Mouse (Mus musculus) left cerebral cortex, adult 2 months (tissue): ENCODE results near the gene Jmjd8. TPM values are rescaled to one million over a fixed set of nuclear protein-coding genes. Genes with fewer than 3 reads are reported as not detected.

ENCODE experiments used
- DNase-seq, 2 experiments: peaks; one replicate each; pipeline ENCODE4 v3.0.0; 2021 to 2022; ENCODE audit warnings: low spot score in 2 of 2, mixed read lengths in 1 of 2; ENCODE audit errors: extremely low spot score in 1 of 2
- H3K27ac ChIP-seq: fragments of 200-600 bp; 2 replicates; pipeline ENCODE4 v1.8.1; 2022
- H3K4me3 ChIP-seq: fragments of 200-600 bp; 2 replicates; pipeline ENCODE4 v1.8.1; 2022
- CTCF ChIP-seq: fragments of 200-600 bp; IDR thresholded peaks from 2 replicates; pipeline ENCODE4 v1.8.1; 2022; ENCODE audit warnings: antibody characterized with exemption, mild to moderate bottlenecking, moderate library complexity
- intact Hi-C: fragments of 180-260 bp; cut with DNase I; formaldehyde crosslinking; loops from one replicate; pipeline ENCODE4 v1.15.1; 2025
- total RNA-seq, 2 experiments: library from RNA; stranded (reverse); gene quantifications; 2 replicates each; pipeline ENCODE4 v1.2.3; 2021

The Jmjd8 gene
- total RNA-seq, 2 experiments from 2014 or later, result 55.1 to 55.6 TPM

DNA sequence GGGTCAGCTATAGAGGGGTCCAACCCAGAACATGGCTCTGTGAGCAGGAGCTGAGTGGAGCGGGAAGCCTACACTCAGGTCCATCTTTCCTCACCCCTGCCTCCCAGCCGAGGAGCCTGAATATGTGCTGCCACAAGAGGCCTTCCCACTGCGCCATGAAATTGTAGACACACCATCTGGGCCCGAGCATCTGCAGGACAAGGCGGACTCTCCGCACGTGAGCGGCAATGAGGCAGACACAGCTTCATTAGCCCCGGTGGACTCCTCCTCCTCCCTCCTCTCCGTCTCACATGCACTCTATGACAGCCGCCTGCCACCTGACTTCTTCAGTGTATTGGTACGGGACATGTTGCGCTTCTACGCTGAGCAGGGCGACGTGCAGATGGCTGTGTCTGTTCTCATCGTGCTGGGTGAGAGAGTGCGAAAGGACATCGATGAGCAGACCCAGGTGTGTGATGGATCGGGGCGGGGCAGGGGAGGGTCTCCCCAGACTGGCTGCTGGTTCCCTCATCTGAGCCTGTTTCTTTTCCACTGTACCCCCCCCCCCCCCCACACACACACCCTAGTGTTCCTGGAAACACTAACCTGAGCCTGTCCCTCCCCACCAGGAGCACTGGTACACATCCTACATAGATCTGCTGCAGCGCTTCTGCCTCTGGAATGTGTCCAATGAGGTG lies 983 bp upstream of the Jmjd8 start:
- no peak for DNase-seq
- H3K4me3 ChIP-seq, result no peak overlapping the region
- no peak for TF ChIP-seq CTCF
- intact Hi-C loops, result no loop called here
- H3K27ac ChIP-seq, result no peak overlapping the region

DNA sequence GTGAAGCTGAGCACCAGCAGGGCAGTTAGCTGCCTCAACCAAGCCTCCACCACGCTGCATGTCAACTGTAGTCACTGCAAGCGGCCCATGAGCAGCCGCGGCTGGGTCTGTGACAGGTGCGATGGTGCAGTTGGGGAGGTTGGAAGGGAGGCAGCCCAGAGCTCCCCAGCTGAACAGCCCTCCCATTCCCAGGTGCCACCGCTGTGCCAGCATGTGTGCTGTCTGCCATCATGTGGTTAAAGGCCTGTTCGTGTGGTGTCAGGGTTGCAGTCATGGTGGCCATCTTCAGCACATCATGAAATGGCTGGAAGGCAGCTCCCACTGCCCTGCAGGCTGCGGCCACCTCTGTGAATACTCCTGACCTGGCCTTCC lies 458 bp upstream of the Jmjd8 start:
- no peak for DNase-seq
- intact Hi-C loops, result no loop called here
- TF ChIP-seq CTCF, result no peak
- H3K27ac ChIP-seq, result peak overlapping the region; percentile 95
- H3K4me3 ChIP-seq, result peak overlapping the region; percentile 67

DNA sequence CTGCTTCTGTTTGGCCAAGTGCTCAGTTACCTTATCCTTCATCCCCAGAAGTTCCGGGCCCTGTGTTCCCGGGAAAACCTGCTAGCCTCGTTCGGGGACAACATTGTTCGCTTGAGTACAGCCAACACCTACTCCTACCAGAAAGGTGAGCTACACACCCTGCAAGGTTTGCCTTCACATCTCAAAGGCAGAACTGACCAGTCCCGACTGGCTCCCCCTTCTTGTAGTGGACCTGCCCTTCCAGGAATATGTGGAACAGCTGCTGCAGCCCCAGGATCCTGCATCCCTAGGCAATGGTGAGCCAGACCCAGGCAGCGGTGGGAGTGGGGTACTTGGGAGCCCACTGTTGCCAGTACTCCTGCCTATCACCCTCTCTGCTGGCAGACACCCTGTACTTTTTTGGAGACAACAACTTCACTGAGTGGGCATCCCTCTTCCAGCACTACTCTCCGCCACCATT lies 921 bp downstream of the Jmjd8 start:
- TF ChIP-seq CTCF, result no peak
- intact Hi-C loops, result no loop called here
- H3K27ac ChIP-seq, result peak overlapping the region; percentile 95
- peak overlapping the region; percentile 67 for H3K4me3 ChIP-seq
- no peak for DNase-seq

DNA sequence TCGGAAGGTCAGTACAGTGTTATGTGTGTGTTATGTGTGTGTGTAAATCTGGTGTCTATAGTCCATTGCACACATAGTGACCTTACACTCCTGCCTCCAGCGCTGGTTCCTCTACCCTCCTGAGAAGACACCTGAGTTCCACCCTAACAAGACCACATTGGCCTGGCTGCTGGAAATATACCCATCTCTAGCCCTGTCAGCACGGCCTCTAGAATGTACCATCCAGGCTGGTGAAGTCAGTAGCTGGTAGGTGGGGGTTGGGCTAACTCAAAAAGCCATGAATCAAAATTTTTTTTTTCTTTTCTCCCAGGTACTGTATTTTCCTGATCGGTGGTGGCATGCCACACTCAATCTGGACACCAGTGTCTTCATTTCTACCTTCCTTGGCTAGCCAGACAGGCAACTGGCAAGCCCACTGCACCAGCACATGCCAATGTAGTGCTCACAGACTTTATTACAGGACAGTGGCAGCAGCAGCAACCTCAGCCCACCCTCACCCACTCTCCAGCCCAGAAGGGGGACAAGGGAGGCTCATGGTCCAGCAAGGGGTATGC lies 1.6 kb downstream of the Jmjd8 start:
- TF ChIP-seq CTCF, result no peak
- Histone ChIP-seq H3K4me3 (peak overlapping the region; percentile 67; the same call in 1 of the 2 replicates), H3K27ac (no peak overlapping the region)
- no peak for DNase-seq
- intact Hi-C loops, result no loop called here

DNA sequence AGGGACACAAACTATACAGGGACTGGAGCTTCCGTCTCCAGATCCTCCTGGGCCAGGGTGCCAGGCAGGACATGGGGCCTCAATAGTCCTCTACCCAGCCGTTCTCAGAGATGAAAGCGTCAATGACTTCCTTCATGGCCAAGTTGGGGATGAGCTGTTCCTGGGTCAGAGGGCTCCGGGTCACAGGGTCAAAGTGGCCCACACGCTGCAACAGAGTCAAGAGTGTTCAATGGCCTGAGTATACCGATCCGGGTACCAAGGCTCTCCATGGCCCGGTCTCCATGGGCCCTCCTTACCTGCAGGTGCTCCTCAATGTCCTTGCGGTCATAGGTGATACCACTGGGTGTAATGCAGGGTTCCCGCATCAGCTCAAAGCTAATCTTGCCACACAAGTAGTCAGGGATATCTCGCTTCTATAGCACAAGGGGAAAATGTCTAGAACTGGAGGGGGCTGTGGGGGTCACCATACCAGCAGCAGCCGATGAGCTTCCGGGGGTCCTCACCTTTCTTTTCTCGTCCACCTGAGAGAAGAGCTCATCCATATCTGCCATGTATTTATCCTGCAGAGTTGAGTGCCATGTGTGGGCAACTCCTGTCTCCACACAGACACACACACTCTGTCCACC lies 2.3 kb downstream of the Jmjd8 start:
- no peak for DNase-seq
- Histone ChIP-seq H3K4me3 (peak overlapping the region; percentile 72; the same call in 1 of the 2 replicates), H3K27ac (no peak overlapping the region)
- intact Hi-C loops, result no loop called here
- TF ChIP-seq CTCF, result no peak

DNA sequence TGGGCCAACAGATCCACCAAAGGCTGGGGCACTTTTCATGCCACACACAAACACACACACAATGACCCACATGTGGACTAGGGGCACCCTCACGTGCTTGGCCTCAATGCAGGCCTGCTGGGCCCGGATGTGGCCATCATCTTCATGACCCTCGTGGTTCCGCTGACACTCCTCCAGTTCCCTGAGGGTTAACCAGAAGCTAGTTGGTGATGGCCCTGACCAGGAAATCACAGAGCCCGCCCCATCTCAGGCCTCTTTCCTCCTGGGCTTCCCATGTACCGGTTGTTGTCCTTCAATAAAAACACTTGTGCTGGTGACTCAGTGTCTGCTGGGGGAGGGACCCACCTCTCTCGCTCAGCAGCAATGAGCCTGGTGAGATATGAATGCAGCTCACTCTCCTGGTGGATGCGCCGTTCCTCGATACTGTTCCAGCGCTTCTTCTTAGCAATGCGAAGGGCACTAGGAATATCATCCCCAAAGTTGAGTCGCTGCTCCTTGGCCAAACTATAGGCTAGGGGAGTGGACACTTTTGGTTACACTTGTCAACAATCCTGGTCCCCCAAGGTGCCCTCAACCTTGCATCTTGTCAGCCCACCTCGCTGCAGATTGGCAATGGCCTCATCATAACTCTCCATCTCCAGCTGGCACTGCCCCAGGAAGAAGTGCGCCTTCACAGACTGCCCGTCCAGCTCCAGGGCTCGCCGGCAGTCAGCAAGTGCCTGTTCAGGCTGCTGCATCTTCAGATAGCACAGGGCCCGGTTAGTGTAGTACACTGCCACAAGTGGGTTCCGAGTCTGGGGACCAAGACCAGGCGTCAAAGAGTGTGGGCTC lies 3.0 kb downstream of the Jmjd8 start:
- peak overlapping the region; percentile 99 for H3K27ac ChIP-seq
- H3K4me3 ChIP-seq, result peak overlapping the region; percentile 72
- TF ChIP-seq CTCF, result no peak
- intact Hi-C loops, result no loop called here
- no peak for DNase-seq

DNA sequence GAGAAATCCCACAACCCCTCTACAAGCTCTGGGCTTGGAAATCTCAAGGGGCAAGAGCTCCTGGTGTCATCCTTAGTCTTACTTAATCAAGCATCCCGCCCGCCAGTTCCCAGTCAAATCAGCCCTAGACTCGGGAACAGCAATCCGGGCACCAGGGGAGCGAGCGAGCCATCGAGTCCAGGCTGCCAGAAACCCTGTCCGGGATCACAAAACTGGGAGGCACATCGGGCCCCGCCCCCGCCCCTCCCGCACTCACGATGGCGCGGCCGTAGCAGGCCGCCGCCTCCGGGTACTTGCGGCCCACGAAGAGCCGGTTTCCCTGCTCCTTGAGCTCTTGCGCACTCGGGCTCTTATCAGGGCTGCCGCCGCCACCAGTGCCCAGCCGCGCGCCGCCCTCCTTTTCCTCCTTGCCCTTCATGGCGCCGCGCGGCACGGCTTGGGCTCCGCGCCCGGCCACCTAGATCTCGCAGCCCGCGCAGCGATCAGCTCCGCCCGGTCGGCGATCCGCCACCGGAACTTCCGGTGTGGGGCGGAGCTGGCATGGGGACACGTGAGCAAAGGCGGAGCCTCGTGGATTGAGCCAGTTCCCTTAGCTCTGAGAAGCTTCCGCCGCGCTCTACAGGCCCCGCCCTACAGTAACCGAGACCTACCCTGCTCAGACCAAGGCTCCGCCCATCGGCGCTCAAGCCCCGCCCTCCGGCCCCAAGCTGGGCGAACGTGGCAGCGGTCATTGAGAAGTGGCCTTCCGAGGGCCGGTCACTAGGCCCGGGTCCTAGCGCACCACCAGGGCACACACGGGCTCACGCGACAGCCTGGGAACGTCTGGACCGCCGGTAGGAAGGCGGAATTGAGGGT lies 4.0 kb downstream of the Jmjd8 start:
- intact Hi-C loops, result no loop called here

DNA sequence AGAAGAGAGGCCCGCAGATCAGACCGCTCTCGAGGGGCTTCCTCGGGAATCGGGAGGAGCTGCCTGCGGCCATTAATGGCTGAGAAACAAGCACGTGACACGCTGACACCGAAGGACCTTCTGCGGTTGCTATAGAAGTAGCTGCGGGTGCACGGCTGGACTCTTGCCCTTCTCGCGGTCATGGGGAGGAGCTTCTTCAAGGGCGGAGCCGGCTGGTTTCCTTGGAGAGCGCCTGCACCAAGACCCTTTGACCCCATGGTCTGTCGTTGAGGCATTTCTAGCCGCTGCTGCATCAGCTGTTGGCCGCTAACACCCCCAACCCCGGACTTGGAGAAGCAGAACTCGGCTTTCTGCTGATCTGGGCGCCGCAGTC lies 4.6 kb downstream of the Jmjd8 start, which contains the start of gene Stub1:
Gene Stub1, minus strand, starts transcription at position 114 of the 373 bp plus-strand sequence.
- peak; percentile 79 to 80 for DNase-seq
- Histone ChIP-seq H3K27ac (peak within 1 kb of the TSS; percentile 99), H3K4me3 (peak within 1 kb of the TSS; percentile 72)
- intact Hi-C loops, result no loop called here
- no peak for TF ChIP-seq CTCF

More for the DNA sequence above, 4.0 kb downstream of the Jmjd8 start:
- peak; percentile 97 to 98 for DNase-seq
- peak overlapping the region; percentile 72 for H3K4me3 ChIP-seq
- no peak for TF ChIP-seq CTCF
- H3K27ac ChIP-seq, result peak overlapping the region; percentile 99

DNA sequence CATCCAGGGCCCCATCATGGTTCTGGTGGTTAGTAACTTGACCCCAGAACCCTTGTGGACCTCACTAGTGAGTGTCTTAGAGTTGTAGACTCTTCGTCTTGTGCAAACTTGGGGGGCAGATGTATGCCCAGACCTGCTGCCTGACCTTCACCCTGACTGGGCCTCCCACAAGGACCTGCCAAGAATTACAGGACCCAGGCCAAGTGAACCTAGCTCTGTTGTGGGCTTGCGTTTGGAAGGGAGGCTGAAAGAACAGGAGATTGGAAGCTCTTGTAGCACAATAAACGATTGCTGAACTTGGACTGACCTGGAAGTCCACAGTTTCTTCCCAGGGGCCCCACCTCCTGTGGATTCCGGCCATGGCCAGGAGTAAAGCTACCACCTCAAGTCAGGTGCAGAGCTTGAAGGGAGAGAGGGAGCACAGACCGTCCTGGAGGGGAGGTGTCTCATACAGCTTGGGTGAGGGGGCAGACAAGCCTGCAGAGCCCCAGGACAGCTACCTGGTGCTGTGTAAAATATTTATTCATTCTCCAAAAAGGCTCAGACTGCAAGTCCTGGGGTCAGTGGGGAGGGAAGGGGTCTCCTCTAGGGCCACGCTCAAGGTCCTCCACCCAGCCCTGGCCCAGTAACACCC lies 5.4 kb downstream of the Jmjd8 start:
- TF ChIP-seq CTCF, result no peak
- Histone ChIP-seq H3K4me3 (peak overlapping the region; percentile 72), H3K27ac (peak overlapping the region; percentile 99)
- intact Hi-C loops, result no loop called here
- DNase-seq, result no peak

DNA sequence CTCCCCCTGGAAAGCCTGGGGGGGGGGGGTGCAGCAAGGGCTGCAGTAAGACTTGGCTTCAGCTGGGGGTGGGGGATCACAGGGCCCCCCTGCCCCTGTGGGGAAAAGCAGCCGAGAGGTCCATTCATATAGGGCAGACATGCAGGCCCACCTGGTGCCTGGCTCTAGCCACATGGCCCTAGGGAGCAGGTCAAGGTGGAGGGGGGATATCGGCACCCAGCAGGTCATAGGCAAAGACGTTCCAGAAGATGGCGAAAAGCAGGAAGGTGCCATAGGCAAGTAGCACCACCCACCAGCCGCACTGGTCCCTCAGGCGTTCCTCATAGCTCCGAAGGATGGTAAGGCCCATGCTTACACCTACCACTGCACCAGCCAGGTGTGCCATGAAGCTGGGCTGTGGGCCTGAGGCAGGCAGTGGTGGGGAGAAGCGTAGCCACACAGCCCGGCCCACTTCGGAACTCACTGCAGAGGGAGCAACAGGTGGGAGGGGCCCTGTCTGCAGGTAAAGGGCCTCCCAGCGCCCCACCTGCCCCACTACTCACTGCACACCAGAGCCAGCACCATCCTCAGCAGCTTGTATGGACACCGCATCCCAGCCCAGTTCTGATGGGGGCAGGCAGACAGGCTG lies 6.0 kb downstream of the Jmjd8 start:
- no peak for DNase-seq
- H3K4me3 ChIP-seq, result peak overlapping the region; percentile 72
- no peak overlapping the region; the same call in 1 of the 2 replicates for H3K27ac ChIP-seq
- TF ChIP-seq CTCF, result no peak
- intact Hi-C loops, result no loop called here
